Mouse (Mus musculus) bone marrow macrophage, adult 2 months (primary cell): ENCODE results near the gene Cmtm4.

Experiments
- CTCF ChIP-seq: IDR thresholded peaks from 2 replicates; pipeline ENCODE4 v1.5.1; 2012; ENCODE audit warnings: low read depth, mild to moderate bottlenecking, low read length, moderate library complexity
- POLR2A ChIP-seq: IDR thresholded peaks from 2 replicates; pipeline ENCODE4 v1.6.1; 2012; ENCODE audit warnings: mild to moderate bottlenecking, low read depth, low read length, borderline replicate concordance

DNA sequence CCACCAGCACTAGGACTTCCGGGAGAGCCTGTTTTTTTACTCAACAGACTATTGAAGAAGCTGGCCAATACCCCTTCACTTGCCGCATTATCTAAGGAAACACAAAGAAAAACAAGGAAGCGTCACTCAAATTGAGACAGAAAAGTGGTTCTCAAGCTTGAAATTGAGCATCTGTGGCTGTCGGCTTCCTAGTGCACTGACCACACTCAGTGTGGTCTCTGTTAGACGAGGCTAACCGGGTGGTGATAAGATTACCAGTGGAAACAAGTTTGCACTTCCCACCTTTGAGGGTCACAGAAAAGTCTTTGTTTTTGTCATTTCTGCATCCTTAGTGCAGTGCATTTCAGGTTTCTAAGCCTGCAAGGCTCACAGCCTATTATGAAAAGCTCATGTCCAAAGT lies 26.7 kb upstream of the Cmtm4 start:
- TF ChIP-seq CTCF (no peak), POLR2A (no peak)
